Mouse (Mus musculus) effector memory CD4-positive, alpha-beta T cell, adult 5 months (primary cell): ENCODE results near the gene Rbp7. TPM values are rescaled to one million over a fixed set of nuclear protein-coding genes. Genes with fewer than 3 reads are reported as not detected.

Experiments
- polyA plus RNA-seq: library from polyadenylated mRNA; unstranded; fragments of 100-300 nt; shearing (Covaris generic); gene quantifications from one replicate; pipeline ENCODE4 v1.2.1, GENCODE M21; 2017

Rbp7 gene
- not detected for polyA plus RNA-seq

GRCm38 (mm10) chr4:149454879-149455278 is at the start of gene Rbp7:
Gene Rbp7, minus strand, starts transcription at chr4:149454978.

GRCm38 (mm10) chr4:149485053-149485824 is 30.5 kb upstream of the Rbp7 start, which contains the start of the genes Nmnat1 and Lzic:
Gene Nmnat1, minus strand, starts transcription at chr4:149485202.
Gene Lzic, plus strand, starts transcription at chr4:149485229.

GRCm38 (mm10) chr4:149477078-149477477 is 22.3 kb upstream of the Rbp7 start, which contains the start of gene Tmem274:
Gene Tmem274, plus strand, starts transcription at chr4:149477378.

DNA sequence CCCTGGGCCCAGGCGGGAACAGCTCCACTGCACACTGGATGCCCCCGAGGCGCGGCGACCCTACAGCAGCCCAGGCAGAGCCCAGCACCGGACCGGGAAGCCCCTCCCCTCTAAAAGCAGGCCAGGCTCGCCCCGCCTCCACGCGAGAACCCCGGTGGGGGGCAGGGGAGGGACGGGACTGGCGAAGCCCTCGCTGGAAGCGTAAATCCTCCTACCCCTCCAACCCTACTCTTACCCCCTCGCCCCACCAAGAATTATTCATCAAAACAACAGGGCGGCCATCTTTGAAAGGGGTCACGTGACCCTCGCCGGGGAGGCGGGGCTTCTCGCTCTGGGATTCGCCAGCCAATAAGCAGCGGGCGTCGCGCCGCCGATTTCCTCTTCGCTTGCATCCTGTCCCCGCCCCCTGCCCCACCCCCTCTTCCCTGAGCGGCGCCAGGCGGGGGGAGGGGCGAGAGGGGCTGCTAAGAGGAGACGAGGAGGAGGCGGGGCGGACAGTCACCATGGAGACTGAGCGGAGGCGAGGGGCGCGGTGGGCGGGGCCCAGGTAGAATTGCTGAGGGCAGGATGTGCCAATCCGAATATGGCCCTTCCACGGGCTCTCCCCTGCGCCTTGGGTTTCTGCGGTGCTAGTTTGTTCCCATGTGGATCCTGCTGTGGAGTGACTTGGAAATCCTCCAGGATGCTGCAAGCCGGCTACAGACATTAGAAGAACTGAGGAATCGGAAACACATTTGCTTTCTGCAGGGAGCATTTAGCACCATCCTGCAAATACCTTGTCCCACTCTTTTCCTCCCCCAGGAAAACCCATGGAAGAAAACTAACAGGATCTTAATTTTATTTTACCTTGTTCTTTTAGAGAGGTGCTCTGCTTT is 28.2 kb downstream of the Rbp7 start, which contains the start of gene Ube4b:
Gene Ube4b (minus strand): TSS at position 425 of the 875 bp plus-strand sequence.

Other genes with a start within 250 kb of the Rbp7 start
- gene Kif1b, start 147.3 kb downstream of the Rbp7 start, polyA plus RNA-seq = 62.7 TPM
- 33.5 TPM for gene Ube4b, start 28.2 kb downstream of the Rbp7 start, polyA plus RNA-seq
- gene Tmem274, start 22.4 kb upstream of the Rbp7 start, polyA plus RNA-seq = not detected
- gene Nmnat1, start 30.2 kb upstream of the Rbp7 start, polyA plus RNA-seq = 2.6 TPM
- 15.4 TPM for gene Lzic, start 30.3 kb upstream of the Rbp7 start, polyA plus RNA-seq
- gene Ctnnbip1, start 63.3 kb upstream of the Rbp7 start, polyA plus RNA-seq = 3.4 TPM
- gene Clstn1, start 131.5 kb upstream of the Rbp7 start, polyA plus RNA-seq = 24.1 TPM
- gene Pik3cd, start 247.6 kb upstream of the Rbp7 start, polyA plus RNA-seq = 296 TPM